Mouse (Mus musculus): Measurements from ENCODE around the gene Heg1. TPM values are rescaled to one million over a fixed set of nuclear protein-coding genes. Genes with fewer than 3 reads are reported as not detected.

Heg1 gene
- polyA plus RNA-seq, 1 experiment from 2014 or later, result 9.4 TPM

- no peak overlapping the region for H3K9ac ChIP-seq (ENCODE audit: low read depth, low read length)
- H3K9me3 ChIP-seq (replicated peaks; ENCODE audit: control insufficient read depth, low read length, poor library complexity, severe bottlenecking), result no peaks in the 10 kb centered on the region
- no peaks in the 10 kb centered on the region for H3K36me3 ChIP-seq (ENCODE audit: control insufficient read depth, insufficient read depth, low read length)
- WGBS, result 35% methylated on average over 14 of the region's 14 CpGs
- no peak overlapping the region for H3K4me2 ChIP-seq (ENCODE audit: low read length)
- no peak overlapping the region for H3K27ac ChIP-seq (ENCODE audit: low read length)
- ATAC-seq, result no peak
- H3K4me3 ChIP-seq (ENCODE audit: low read depth, low read length), result no peak overlapping the region
- no peaks in the 10 kb centered on the region for H3K27me3 ChIP-seq (ENCODE audit: control insufficient read depth, insufficient read depth, low read depth, low read length)
- H3K4me1 ChIP-seq (ENCODE audit: control insufficient read depth, insufficient read depth, low read length), result no peaks in the 10 kb centered on the region
Measured at GRCm38 (mm10) chr16:33673530-33674109, 10.6 kb upstream of the Heg1 start.

DNA sequence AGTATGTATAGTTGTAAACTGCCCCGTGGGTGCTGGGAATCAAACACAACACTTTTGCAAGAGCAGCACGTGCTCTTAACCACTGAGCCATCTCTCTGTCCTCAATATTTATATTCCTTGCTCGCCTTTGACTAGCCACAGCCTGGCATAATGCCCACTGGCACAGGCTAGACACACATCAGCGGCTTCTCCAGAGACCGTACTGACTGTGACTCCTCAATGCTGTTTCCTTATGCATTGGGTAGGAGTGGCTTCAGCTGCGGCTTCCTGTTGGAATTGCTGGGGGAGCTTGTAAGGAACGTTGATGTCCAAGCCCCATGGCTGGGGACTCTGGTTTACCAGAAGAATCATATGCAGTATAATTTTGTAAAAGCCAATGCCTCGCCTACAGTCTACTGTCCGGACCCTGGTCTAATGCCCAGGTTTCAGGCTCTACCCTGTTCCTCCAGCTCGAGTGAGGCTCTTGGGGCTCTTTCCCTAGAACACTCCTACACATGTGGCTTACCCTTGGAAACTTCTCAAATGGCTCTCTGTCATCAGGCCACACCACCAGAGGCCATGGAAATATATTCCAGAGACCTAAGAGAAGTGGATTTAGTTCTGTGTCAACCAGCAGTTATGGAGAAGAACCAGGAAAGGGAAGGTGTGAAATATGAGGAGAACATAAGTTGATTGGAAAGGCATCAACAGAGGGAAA, 8.9 kb upstream of the Heg1 start:
- H3K9me3 ChIP-seq (replicated peaks; ENCODE audit: control insufficient read depth, low read length, poor library complexity, severe bottlenecking), result no peaks in the 10 kb centered on the region
- H3K4me3 ChIP-seq (ENCODE audit: low read depth, low read length), result no peak overlapping the region
- no peak overlapping the region for H3K4me2 ChIP-seq (ENCODE audit: low read length)
- no peak overlapping the region for H3K9ac ChIP-seq (ENCODE audit: low read depth, low read length)
- WGBS, result 93% methylated on average over 10 of the region's 10 CpGs
- no peaks in the 10 kb centered on the region for H3K36me3 ChIP-seq (ENCODE audit: control insufficient read depth, insufficient read depth, low read length)
- H3K27me3 ChIP-seq (ENCODE audit: control insufficient read depth, insufficient read depth, low read depth, low read length), result no peaks in the 10 kb centered on the region
- H3K4me1 ChIP-seq (ENCODE audit: control insufficient read depth, insufficient read depth, low read length), result no peaks in the 10 kb centered on the region
- no peak for ATAC-seq
- no peak overlapping the region for H3K27ac ChIP-seq (ENCODE audit: low read length)

- Histone ChIP-seq H3K4me2 (ENCODE audit: low read length) (no peak overlapping the region), H3K36me3 (ENCODE audit: control insufficient read depth, insufficient read depth, low read length) (no peaks in the 10 kb centered on the region), H3K9me3 (replicated peaks; ENCODE audit: control insufficient read depth, low read length, poor library complexity, severe bottlenecking) (no peaks in the 10 kb centered on the region), H3K9ac (ENCODE audit: low read depth, low read length) (no peak overlapping the region), H3K4me1 (ENCODE audit: control insufficient read depth, insufficient read depth, low read length) (no peaks in the 10 kb centered on the region), H3K27ac (ENCODE audit: low read length) (no peak overlapping the region), H3K4me3 (ENCODE audit: low read depth, low read length) (no peak overlapping the region), H3K27me3 (ENCODE audit: control insufficient read depth, insufficient read depth, low read depth, low read length) (no peaks in the 10 kb centered on the region)
- WGBS, result 84% methylated on average over 3 of the region's 3 CpGs
- no peak for ATAC-seq
Measured at GRCm38 (mm10) chr16:33675848-33676184, 8.4 kb upstream of the Heg1 start.

GRCm38 (mm10) chr16:33676347-33677312, 7.5 kb upstream of the Heg1 start:
- Histone ChIP-seq H3K27me3 (ENCODE audit: control insufficient read depth, insufficient read depth, low read depth, low read length) (no peaks in the 10 kb centered on the region), H3K36me3 (ENCODE audit: control insufficient read depth, insufficient read depth, low read length) (no peaks in the 10 kb centered on the region), H3K9ac (ENCODE audit: low read depth, low read length) (no peak overlapping the region), H3K4me3 (ENCODE audit: low read depth, low read length) (no peak overlapping the region), H3K4me2 (ENCODE audit: low read length) (no peak overlapping the region), H3K27ac (ENCODE audit: low read length) (no peak overlapping the region), H3K9me3 (replicated peaks; ENCODE audit: control insufficient read depth, low read length, poor library complexity, severe bottlenecking) (no peaks in the 10 kb centered on the region), H3K4me1 (ENCODE audit: control insufficient read depth, insufficient read depth, low read length) (no peaks in the 10 kb centered on the region)
- ATAC-seq, result no peak
- WGBS, result 72% methylated on average over 7 of the region's 7 CpGs

DNA sequence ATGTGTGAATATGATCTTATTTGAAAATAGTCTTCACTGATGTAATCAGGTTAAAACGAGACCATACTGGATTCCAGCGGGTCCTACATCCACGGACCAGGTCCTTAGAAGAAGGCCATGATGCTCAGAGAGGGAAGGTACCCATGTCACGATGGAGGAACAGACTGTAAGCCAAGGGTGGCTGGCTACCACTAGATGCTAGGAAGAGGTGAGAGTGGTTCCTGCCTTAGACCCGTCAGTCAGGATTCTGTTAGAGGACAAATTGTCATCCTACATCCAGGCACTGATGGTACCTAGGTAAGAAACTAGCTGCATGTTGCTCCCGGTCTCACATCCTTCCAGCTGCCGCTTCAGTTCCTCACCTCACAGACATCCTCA, 6.9 kb upstream of the Heg1 start:
- H3K4me1 ChIP-seq (ENCODE audit: control insufficient read depth, insufficient read depth, low read length), result no peaks in the 10 kb centered on the region
- WGBS, result 93% methylated on average over 7 of the region's 7 CpGs

GRCm38 (mm10) chr16:33677901-33678300, 6.3 kb upstream of the Heg1 start:
- Histone ChIP-seq H3K27me3 (ENCODE audit: control insufficient read depth, insufficient read depth, low read depth, low read length) (no peaks in the 10 kb centered on the region), H3K36me3 (ENCODE audit: control insufficient read depth, insufficient read depth, low read length) (no peaks in the 10 kb centered on the region), H3K27ac (ENCODE audit: low read length) (no peak overlapping the region), H3K4me2 (ENCODE audit: low read length) (no peak overlapping the region), H3K4me3 (ENCODE audit: low read depth, low read length) (no peak overlapping the region), H3K9ac (ENCODE audit: low read depth, low read length) (no peak overlapping the region), H3K9me3 (replicated peaks; ENCODE audit: control insufficient read depth, low read length, poor library complexity, severe bottlenecking) (no peaks in the 10 kb centered on the region), H3K4me1 (ENCODE audit: control insufficient read depth, insufficient read depth, low read length) (no peaks in the 10 kb centered on the region)
- no peak for ATAC-seq
- 91% methylated on average over 5 of the region's 5 CpGs for WGBS

More for the DNA sequence above, 6.9 kb upstream of the Heg1 start:
- Histone ChIP-seq H3K36me3 (ENCODE audit: control insufficient read depth, insufficient read depth, low read length) (no peaks in the 10 kb centered on the region), H3K4me2 (ENCODE audit: low read length) (no peak overlapping the region), H3K27ac (ENCODE audit: low read length) (no peak overlapping the region), H3K9me3 (replicated peaks; ENCODE audit: control insufficient read depth, low read length, poor library complexity, severe bottlenecking) (no peaks in the 10 kb centered on the region), H3K27me3 (ENCODE audit: control insufficient read depth, insufficient read depth, low read depth, low read length) (no peaks in the 10 kb centered on the region), H3K9ac (ENCODE audit: low read depth, low read length) (no peak overlapping the region), H3K4me3 (ENCODE audit: low read depth, low read length) (no peak overlapping the region)
- no peak for ATAC-seq

GRCm38 (mm10) chr16:33680271-33680670, 3.9 kb upstream of the Heg1 start:
- Histone ChIP-seq H3K9me3 (replicated peaks; ENCODE audit: control insufficient read depth, low read length, poor library complexity, severe bottlenecking) (no peaks in the 10 kb centered on the region), H3K36me3 (ENCODE audit: control insufficient read depth, insufficient read depth, low read length) (no peaks in the 10 kb centered on the region), H3K27ac (ENCODE audit: low read length) (no peak overlapping the region), H3K27me3 (ENCODE audit: control insufficient read depth, insufficient read depth, low read depth, low read length) (no peaks in the 10 kb centered on the region), H3K4me1 (ENCODE audit: control insufficient read depth, insufficient read depth, low read length) (no peaks in the 10 kb centered on the region), H3K4me2 (ENCODE audit: low read length) (no peak overlapping the region), H3K9ac (ENCODE audit: low read depth, low read length) (no peak overlapping the region), H3K4me3 (ENCODE audit: low read depth, low read length) (no peak overlapping the region)
- WGBS, result 82% methylated on average over 7 of the region's 7 CpGs
- ATAC-seq, result no peak

DNA sequence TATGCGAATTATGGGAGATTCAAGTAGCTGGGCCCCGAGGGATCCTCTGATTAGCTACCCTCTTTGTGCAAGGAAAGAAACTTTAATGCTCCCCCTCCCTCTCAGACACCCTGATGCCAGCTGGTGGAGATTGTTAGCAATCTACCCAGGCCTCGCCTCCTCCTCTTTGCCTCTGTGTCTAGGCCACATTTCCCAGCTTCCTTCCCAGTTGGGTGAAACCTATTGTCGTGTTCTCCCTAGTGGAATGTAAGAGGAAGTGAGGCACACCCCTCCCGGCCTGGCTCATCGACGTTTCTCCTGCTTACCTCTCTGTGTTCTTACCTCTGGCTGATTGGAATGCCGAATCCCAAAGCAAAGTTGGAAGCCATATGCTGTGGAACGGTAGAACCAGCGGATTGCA, 3.4 kb upstream of the Heg1 start:
- WGBS, result 60% methylated on average over 10 of the region's 10 CpGs
- H3K9me3 ChIP-seq (replicated peaks; ENCODE audit: control insufficient read depth, low read length, poor library complexity, severe bottlenecking), result no peaks in the 10 kb centered on the region
- H3K4me3 ChIP-seq (ENCODE audit: low read depth, low read length), result no peak overlapping the region
- H3K36me3 ChIP-seq (ENCODE audit: control insufficient read depth, insufficient read depth, low read length), result no peaks in the 10 kb centered on the region
- H3K4me2 ChIP-seq (ENCODE audit: low read length), result no peak overlapping the region
- H3K27me3 ChIP-seq (ENCODE audit: control insufficient read depth, insufficient read depth, low read depth, low read length), result no peaks in the 10 kb centered on the region
- no peak overlapping the region for H3K27ac ChIP-seq (ENCODE audit: low read length)
- H3K9ac ChIP-seq (ENCODE audit: low read depth, low read length), result no peak overlapping the region
- ATAC-seq, result no peak
- H3K4me1 ChIP-seq (ENCODE audit: control insufficient read depth, insufficient read depth, low read length), result no peaks in the 10 kb centered on the region

DNA sequence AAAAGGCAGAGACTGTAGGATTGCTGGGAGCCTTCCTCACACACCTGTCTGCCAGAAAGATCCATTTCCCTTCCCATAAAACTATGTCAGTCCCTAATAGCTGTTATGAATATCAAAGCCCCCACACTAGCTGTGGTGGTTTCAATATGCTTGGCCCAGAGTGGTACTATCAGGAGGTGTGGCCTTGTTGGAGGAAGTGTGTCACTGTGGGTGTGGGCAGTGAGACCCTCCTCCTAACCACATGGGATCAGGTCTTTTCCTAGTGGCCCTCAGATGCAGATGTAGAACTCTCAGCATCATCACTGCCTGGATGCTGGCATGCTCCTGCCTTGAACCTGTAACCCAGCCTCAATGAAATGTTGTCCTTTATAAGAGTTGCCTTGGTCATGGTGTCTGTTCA, 2.5 kb upstream of the Heg1 start:
- Histone ChIP-seq H3K36me3 (ENCODE audit: control insufficient read depth, insufficient read depth, low read length) (no peaks in the 10 kb centered on the region), H3K27me3 (ENCODE audit: control insufficient read depth, insufficient read depth, low read depth, low read length) (no peaks in the 10 kb centered on the region), H3K4me1 (ENCODE audit: control insufficient read depth, insufficient read depth, low read length) (no peaks in the 10 kb centered on the region), H3K27ac (ENCODE audit: low read length) (no peak overlapping the region), H3K9me3 (replicated peaks; ENCODE audit: control insufficient read depth, low read length, poor library complexity, severe bottlenecking) (no peaks in the 10 kb centered on the region), H3K4me3 (ENCODE audit: low read depth, low read length) (no peak overlapping the region), H3K9ac (ENCODE audit: low read depth, low read length) (no peak overlapping the region), H3K4me2 (ENCODE audit: low read length) (no peak overlapping the region)
- ATAC-seq, result no peak
